Mouse (Mus musculus) liver, adult 2 months (tissue): ENCODE data around the gene Rheb. TPM values are rescaled to one million over a fixed set of nuclear protein-coding genes. Genes with fewer than 3 reads are reported as not detected.

Experiments used
- DNase-seq: peaks from one replicate; pipeline ENCODE4 v3.0.0-alpha.2; 2011; ENCODE audit warnings: low read depth, low spot score; ENCODE audit errors: extremely low read depth
- H3K27ac ChIP-seq: fragments of 200-500 bp; replicated peaks from 2 replicates; pipeline ENCODE4 v1.5.1; 2012; ENCODE audit warnings: low read depth, mild to moderate bottlenecking, control low read depth, inconsistent platforms, low read length; ENCODE audit not compliant: insufficient read depth
- H3K27me3 ChIP-seq: fragments of 200-500 bp; 2 replicates; pipeline ENCODE4 v1.6.1; 2012; ENCODE audit warnings: mild to moderate bottlenecking, moderate library complexity, low read length, inconsistent platforms; ENCODE audit not compliant: control insufficient read depth, insufficient read depth
- H3K36me3 ChIP-seq: fragments of 200-500 bp; 2 replicates; pipeline ENCODE4 v1.6.1; 2012; ENCODE audit warnings: low read length, inconsistent platforms; ENCODE audit not compliant: control insufficient read depth, insufficient read depth
- H3K4me1 ChIP-seq: fragments of 200-500 bp; 2 replicates; pipeline ENCODE4 v1.6.1; 2011; ENCODE audit warnings: low read length; ENCODE audit not compliant: control insufficient read depth, insufficient read depth
- H3K4me3 ChIP-seq: fragments of 200-500 bp; 2 replicates; pipeline ENCODE4 v1.5.1; 2011; ENCODE audit warnings: low read depth, mild to moderate bottlenecking, control low read depth, low read length, moderate library complexity; ENCODE audit not compliant: insufficient read depth
- H3K79me2 ChIP-seq: fragments of 200-500 bp; 2 replicates; pipeline ENCODE4 v1.6.1; 2012; ENCODE audit warnings: inconsistent platforms, mild to moderate bottlenecking, low read length, moderate library complexity; ENCODE audit not compliant: control insufficient read depth, insufficient read depth
- H3K9ac ChIP-seq: fragments of 200-500 bp; 2 replicates; pipeline ENCODE4 v1.6.1; 2012; ENCODE audit warnings: low read depth, mild to moderate bottlenecking, control low read depth, inconsistent platforms, low read length
- CTCF ChIP-seq: fragments of 200-500 bp; IDR thresholded peaks from 2 replicates; pipeline ENCODE4 v1.5.1; 2011; ENCODE audit warnings: low read depth, low read length, control low read depth
- POLR2A ChIP-seq: fragments of 200-500 bp; IDR thresholded peaks from 2 replicates; pipeline ENCODE4 v1.6.1; 2011; ENCODE audit warnings: low read length, control low read depth; ENCODE audit not compliant: insufficient read depth; ENCODE audit errors: extremely low read depth
- WGBS: fragments of 180-500 bp; shearing (Covaris S2); methylation state at CpG from one replicate; pipeline ENCODE4 v1.1.7; 2018; 5-methylcytosine and 5-hydroxymethylcytosine counted together
- polyA plus RNA-seq: library from polyadenylated mRNA; depleted of rRNA; stranded (reverse); fragments of >200 nt; gene quantifications from 2 replicates; pipeline ENCODE4 v1.2.3, GENCODE M21; 2012
- total RNA-seq: library from RNA; depleted of rRNA; stranded (reverse); fragments of >200 nt; gene quantifications from 2 replicates; pipeline ENCODE4 v1.2.3, GENCODE M21; 2014

Gene Rheb
- total and polyA plus RNA-seq, 2 experiments = 14.8 to 31.7 TPM

DNA sequence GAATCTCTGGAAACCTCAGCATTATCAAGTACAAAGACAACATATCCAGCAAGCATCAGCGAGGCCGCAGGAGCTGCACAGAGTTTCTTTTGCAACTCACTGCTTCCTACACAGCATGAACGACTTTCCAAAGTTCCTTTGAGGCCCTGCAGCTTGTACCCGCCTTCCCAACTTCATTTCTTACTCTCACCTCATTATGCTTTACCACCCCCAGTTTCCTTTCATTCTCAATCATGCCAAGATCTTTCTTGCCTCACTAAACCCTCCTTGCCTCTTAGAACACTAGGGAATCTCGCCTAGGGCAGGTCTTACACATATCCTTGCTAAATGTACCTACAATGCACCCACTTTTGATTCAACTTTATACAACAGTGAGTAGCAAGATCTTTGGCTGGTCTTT is 7.9 kb downstream of the Rheb start:
- Histone ChIP-seq H3K27me3 (no peaks in the 10 kb centered on the region), H3K36me3 (no peaks in the 10 kb centered on the region), H3K9ac (no peak overlapping the region), H3K4me1 (peaks cover 3% of the 10 kb centered on the region; the same call in 1 of the 2 replicates), H3K79me2 (peaks cover 39% of the 10 kb centered on the region; the same call in 1 of the 2 replicates), H3K4me3 (no peak overlapping the region), H3K27ac (no peak overlapping the region)
- TF ChIP-seq CTCF = no peak
- no peak for TF ChIP-seq POLR2A
- no peak for DNase-seq
- 81% methylated on average over 5 of the region's 5 CpGs for WGBS

DNA sequence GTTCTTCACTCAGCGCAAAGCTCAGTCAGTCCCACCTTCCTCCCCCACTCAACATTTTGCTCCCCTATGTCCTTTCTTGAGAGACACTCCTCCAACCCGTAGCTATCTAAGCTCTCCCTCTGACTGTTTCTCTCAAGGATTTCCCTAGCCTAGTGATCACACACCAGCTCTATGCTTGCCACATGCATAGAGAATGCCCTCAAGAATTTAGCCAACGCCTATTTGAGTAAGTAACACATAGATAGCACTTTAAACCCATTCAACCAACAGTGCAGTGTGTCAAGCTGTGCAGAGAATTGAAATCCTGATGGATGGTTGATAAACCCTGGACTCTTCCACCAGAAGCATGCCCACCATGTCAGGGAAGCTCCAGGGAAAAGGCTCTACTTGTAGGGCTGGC is 10.5 kb downstream of the Rheb start:
- Histone ChIP-seq H3K4me1 (peaks cover 11% of the 10 kb centered on the region), H3K4me3 (no peak overlapping the region), H3K27ac (no peak overlapping the region), H3K79me2 (peaks cover 51% of the 10 kb centered on the region; the same call in 1 of the 2 replicates), H3K27me3 (no peaks in the 10 kb centered on the region), H3K36me3 (no peaks in the 10 kb centered on the region), H3K9ac (no peak overlapping the region)
- no peak for DNase-seq
- 89% methylated on average over 3 of the region's 3 CpGs for WGBS
- TF ChIP-seq CTCF (no peak), POLR2A (no peak)

GRCm38 (mm10) chr5:24828446-24828845 is 14.0 kb downstream of the Rheb start:
- peak; percentile 25 for DNase-seq
- H3K4me1 ChIP-seq = peaks cover 32% of the 10 kb centered on the region
- peaks cover 52% of the 10 kb centered on the region for H3K79me2 ChIP-seq
- H3K4me3 ChIP-seq = no peak overlapping the region
- 81% methylated on average over 3 of the region's 3 CpGs for WGBS
- no peak overlapping the region for H3K9ac ChIP-seq
- no peaks in the 10 kb centered on the region for H3K36me3 ChIP-seq
- H3K27ac ChIP-seq = no peak overlapping the region
- TF ChIP-seq CTCF (no peak), POLR2A (no peak)
- H3K27me3 ChIP-seq = no peaks in the 10 kb centered on the region

- no peak for DNase-seq
- Histone ChIP-seq H3K79me2 (peaks cover 48% of the 10 kb centered on the region), H3K36me3 (no peaks in the 10 kb centered on the region), H3K27ac (no peak overlapping the region), H3K4me3 (no peak overlapping the region), H3K9ac (no peak overlapping the region), H3K4me1 (peaks cover 32% of the 10 kb centered on the region), H3K27me3 (no peaks in the 10 kb centered on the region)
- 80% methylated on average over 2 of the region's 2 CpGs for WGBS
- no peak for TF ChIP-seq POLR2A
- TF ChIP-seq CTCF = no peak
These were observed 15.3 kb downstream of the Rheb start for GRCm38 (mm10) chr5:24827173-24827572.

DNA sequence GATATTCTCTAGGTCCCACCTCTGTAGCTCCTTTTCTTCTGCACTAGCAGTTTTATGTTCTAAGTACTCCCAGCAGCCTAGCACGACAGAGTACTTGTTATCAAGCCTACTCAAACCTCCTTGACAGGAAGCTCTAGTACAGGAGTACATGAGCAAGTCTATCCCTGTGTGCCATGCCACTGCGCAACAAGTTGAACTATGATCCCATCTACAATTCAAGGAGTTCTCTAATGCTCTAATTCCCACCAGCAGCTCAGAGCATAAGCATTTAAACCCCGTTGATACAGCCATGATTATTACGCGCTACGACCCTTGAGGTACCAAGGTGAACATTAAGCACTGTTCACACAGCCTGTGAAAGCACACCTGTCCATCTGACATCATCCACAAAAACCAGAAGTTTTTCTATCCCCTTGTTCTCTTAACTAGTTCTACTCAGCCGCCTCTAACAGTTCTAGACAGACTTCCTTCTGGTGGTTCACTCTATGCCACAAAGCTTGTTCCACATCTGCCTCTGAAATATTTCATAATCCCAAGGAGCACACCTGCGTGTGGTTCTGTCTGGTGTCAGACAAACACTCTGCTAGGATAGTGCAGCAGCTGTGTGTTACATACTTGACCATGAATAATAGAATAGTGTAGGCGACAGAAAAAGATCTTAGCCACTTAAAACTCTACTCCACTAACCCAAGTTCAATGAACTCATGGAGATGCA is 16.2 kb downstream of the Rheb start:
- WGBS = 73% methylated on average over 9 of the region's 9 CpGs
- Histone ChIP-seq H3K36me3 (no peaks in the 10 kb centered on the region), H3K4me3 (no peak overlapping the region), H3K27ac (peak overlapping the region; percentile 43; the same call in 1 of the 2 replicates), H3K27me3 (no peaks in the 10 kb centered on the region), H3K4me1 (peaks cover 34% of the 10 kb centered on the region), H3K79me2 (peaks cover 48% of the 10 kb centered on the region), H3K9ac (no peak overlapping the region)
- peak; percentile 47 for DNase-seq
- no peak for TF ChIP-seq CTCF
- no peak for TF ChIP-seq POLR2A
